Mouse (Mus musculus) liver, adult 2 months (tissue): ENCODE results near the gene Manba. TPM values are rescaled to one million over a fixed set of nuclear protein-coding genes. Genes with fewer than 3 reads are reported as not detected.

Source experiments
- DNase-seq: peaks from one replicate; pipeline ENCODE4 v3.0.0-alpha.2; 2011; ENCODE audit warnings: low read depth, low spot score; ENCODE audit errors: extremely low read depth
- H3K27ac ChIP-seq: fragments of 200-500 bp; replicated peaks from 2 replicates; pipeline ENCODE4 v1.5.1; 2012; ENCODE audit warnings: low read depth, mild to moderate bottlenecking, control low read depth, inconsistent platforms, low read length; ENCODE audit not compliant: insufficient read depth
- H3K27me3 ChIP-seq: fragments of 200-500 bp; 2 replicates; pipeline ENCODE4 v1.6.1; 2012; ENCODE audit warnings: mild to moderate bottlenecking, moderate library complexity, low read length, inconsistent platforms; ENCODE audit not compliant: control insufficient read depth, insufficient read depth
- H3K36me3 ChIP-seq: fragments of 200-500 bp; 2 replicates; pipeline ENCODE4 v1.6.1; 2012; ENCODE audit warnings: low read length, inconsistent platforms; ENCODE audit not compliant: control insufficient read depth, insufficient read depth
- H3K4me1 ChIP-seq: fragments of 200-500 bp; 2 replicates; pipeline ENCODE4 v1.6.1; 2011; ENCODE audit warnings: low read length; ENCODE audit not compliant: control insufficient read depth, insufficient read depth
- H3K4me3 ChIP-seq: fragments of 200-500 bp; 2 replicates; pipeline ENCODE4 v1.5.1; 2011; ENCODE audit warnings: low read depth, mild to moderate bottlenecking, control low read depth, low read length, moderate library complexity; ENCODE audit not compliant: insufficient read depth
- H3K79me2 ChIP-seq: fragments of 200-500 bp; 2 replicates; pipeline ENCODE4 v1.6.1; 2012; ENCODE audit warnings: inconsistent platforms, mild to moderate bottlenecking, low read length, moderate library complexity; ENCODE audit not compliant: control insufficient read depth, insufficient read depth
- H3K9ac ChIP-seq: fragments of 200-500 bp; 2 replicates; pipeline ENCODE4 v1.6.1; 2012; ENCODE audit warnings: low read depth, mild to moderate bottlenecking, control low read depth, inconsistent platforms, low read length
- CTCF ChIP-seq: fragments of 200-500 bp; IDR thresholded peaks from 2 replicates; pipeline ENCODE4 v1.5.1; 2011; ENCODE audit warnings: low read depth, low read length, control low read depth
- POLR2A ChIP-seq: fragments of 200-500 bp; IDR thresholded peaks from 2 replicates; pipeline ENCODE4 v1.6.1; 2011; ENCODE audit warnings: low read length, control low read depth; ENCODE audit not compliant: insufficient read depth; ENCODE audit errors: extremely low read depth
- WGBS: fragments of 180-500 bp; shearing (Covaris S2); methylation state at CpG from one replicate; pipeline ENCODE4 v1.1.7; 2018; 5-methylcytosine and 5-hydroxymethylcytosine counted together
- polyA plus RNA-seq: library from polyadenylated mRNA; depleted of rRNA; stranded (reverse); fragments of >200 nt; gene quantifications from 2 replicates; pipeline ENCODE4 v1.2.3, GENCODE M21; 2012
- total RNA-seq: library from RNA; depleted of rRNA; stranded (reverse); fragments of >200 nt; gene quantifications from 2 replicates; pipeline ENCODE4 v1.2.3, GENCODE M21; 2014

The Manba gene
- total and polyA plus RNA-seq, 2 experiments: 3.8 to 14.7 TPM

- Histone ChIP-seq H3K27ac (no peak overlapping the region), H3K27me3 (no peaks in the 10 kb centered on the region), H3K4me1 (peaks cover 3% of the 10 kb centered on the region), H3K36me3 (peaks cover 38% of the 10 kb centered on the region), H3K9ac (no peak overlapping the region), H3K4me3 (no peak overlapping the region), H3K79me2 (no peaks in the 10 kb centered on the region)
- WGBS: 83% methylated on average over 10 of the region's 10 CpGs
- DNase-seq: no peak
- TF ChIP-seq CTCF (no peak), POLR2A (no peak)
These were observed 119.4 kb downstream of the Manba start for GRCm38 (mm10) chr3:135604626-135605417.

GRCm38 (mm10) chr3:135605474-135605873, 120.1 kb downstream of the Manba start:
- Histone ChIP-seq H3K27me3 (no peaks in the 10 kb centered on the region), H3K9ac (no peak overlapping the region), H3K4me1 (peaks cover 3% of the 10 kb centered on the region), H3K27ac (peak overlapping the region; percentile 56), H3K36me3 (peaks cover 38% of the 10 kb centered on the region), H3K79me2 (no peaks in the 10 kb centered on the region), H3K4me3 (no peak overlapping the region)
- DNase-seq: peak; percentile 69
- 12% methylated on average over 4 of the region's 4 CpGs for WGBS
- no peak for TF ChIP-seq POLR2A
- no peak for TF ChIP-seq CTCF

GRCm38 (mm10) chr3:135606592-135606991, 121.2 kb downstream of the Manba start:
- DNase-seq: no peak
- WGBS: 93% methylated on average over 8 of the region's 8 CpGs
- Histone ChIP-seq H3K9ac (no peak overlapping the region), H3K4me1 (peaks cover 3% of the 10 kb centered on the region), H3K27ac (no peak overlapping the region), H3K79me2 (no peaks in the 10 kb centered on the region), H3K36me3 (peaks cover 34% of the 10 kb centered on the region), H3K27me3 (no peaks in the 10 kb centered on the region), H3K4me3 (no peak overlapping the region)
- TF ChIP-seq CTCF: no peak
- no peak for TF ChIP-seq POLR2A

- Histone ChIP-seq H3K4me3 (no peak overlapping the region), H3K4me1 (peaks cover 3% of the 10 kb centered on the region), H3K27me3 (no peaks in the 10 kb centered on the region), H3K36me3 (peaks cover 38% of the 10 kb centered on the region), H3K9ac (no peak overlapping the region), H3K27ac (no peak overlapping the region), H3K79me2 (no peaks in the 10 kb centered on the region)
- TF ChIP-seq CTCF (no peak), POLR2A (no peak)
- WGBS: 80% methylated on average over 9 of the region's 9 CpGs
- no peak for DNase-seq
These were observed 121.6 kb downstream of the Manba start for GRCm38 (mm10) chr3:135607021-135607420.

GRCm38 (mm10) chr3:135607660-135608473, 122.5 kb downstream of the Manba start:
- Histone ChIP-seq H3K27me3 (no peaks in the 10 kb centered on the region), H3K4me1 (peaks cover 3% of the 10 kb centered on the region), H3K4me3 (peak overlapping the region; percentile 48), H3K36me3 (peaks cover 43% of the 10 kb centered on the region), H3K9ac (peak overlapping the region; percentile 42; the same call in 1 of the 2 replicates), H3K27ac (peak overlapping the region; percentile 57), H3K79me2 (no peaks in the 10 kb centered on the region)
- 76% methylated on average over 24 of the region's 24 CpGs for WGBS
- peak; percentile 37 for DNase-seq
- TF ChIP-seq CTCF: no peak
- no peak for TF ChIP-seq POLR2A

GRCm38 (mm10) chr3:135610221-135610620, 124.8 kb downstream of the Manba start:
- WGBS: 72% methylated on average over 3 of the region's 3 CpGs
- Histone ChIP-seq H3K4me3 (no peak overlapping the region), H3K4me1 (peaks cover 3% of the 10 kb centered on the region), H3K27ac (no peak overlapping the region), H3K36me3 (peaks cover 53% of the 10 kb centered on the region), H3K27me3 (no peaks in the 10 kb centered on the region), H3K9ac (no peak overlapping the region), H3K79me2 (no peaks in the 10 kb centered on the region)
- DNase-seq: no peak
- TF ChIP-seq POLR2A (no peak), CTCF (no peak)
